Mouse (Mus musculus) thymus, adult 2 months (tissue): ENCODE results near the gene Spon1.

Experiments
- CTCF ChIP-seq: fragments of 200-500 bp; IDR thresholded peaks from 2 replicates; pipeline ENCODE4 v1.5.1; 2012; ENCODE audit warnings: mild to moderate bottlenecking, control low read depth, low read length, moderate library complexity, borderline replicate concordance; ENCODE audit not compliant: control insufficient read depth, poor library complexity, insufficient read depth; ENCODE audit errors: extremely low read depth
- POLR2A ChIP-seq: fragments of 200-500 bp; IDR thresholded peaks from 2 replicates; pipeline ENCODE4 v1.6.1; 2012; ENCODE audit warnings: mild to moderate bottlenecking, low read length, control low read depth, moderate library complexity; ENCODE audit not compliant: control insufficient read depth, poor library complexity, insufficient read depth; ENCODE audit errors: extremely low read depth

DNA sequence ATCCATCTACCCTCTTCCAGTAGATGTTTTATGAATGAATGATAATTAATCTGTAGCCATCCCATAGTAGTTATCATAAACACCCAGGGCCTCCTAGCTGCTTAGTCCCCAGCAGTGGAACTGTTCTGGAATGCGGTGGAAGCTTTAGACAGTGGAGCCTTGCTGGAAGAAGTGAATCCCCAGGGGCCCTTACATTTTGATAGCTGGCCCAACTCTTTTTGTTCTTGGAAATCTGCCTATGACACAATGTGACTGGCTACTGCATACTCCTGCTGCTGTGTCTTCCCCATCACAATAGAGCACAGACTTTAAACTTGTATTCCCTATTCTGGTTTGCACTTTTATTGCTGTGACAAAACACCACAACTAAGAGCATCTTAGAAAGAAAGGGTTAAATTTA is 107.0 kb downstream of the Spon1 start:
- TF ChIP-seq CTCF (no peak), POLR2A (no peak)
